Mouse (Mus musculus): ENCODE results near the gene Fgf18. TPM values are rescaled to one million over a fixed set of nuclear protein-coding genes. Genes with fewer than 3 reads are reported as not detected.

The Fgf18 gene
- polyA plus RNA-seq, 1 experiment from 2014 or later: 10.9 TPM

DNA sequence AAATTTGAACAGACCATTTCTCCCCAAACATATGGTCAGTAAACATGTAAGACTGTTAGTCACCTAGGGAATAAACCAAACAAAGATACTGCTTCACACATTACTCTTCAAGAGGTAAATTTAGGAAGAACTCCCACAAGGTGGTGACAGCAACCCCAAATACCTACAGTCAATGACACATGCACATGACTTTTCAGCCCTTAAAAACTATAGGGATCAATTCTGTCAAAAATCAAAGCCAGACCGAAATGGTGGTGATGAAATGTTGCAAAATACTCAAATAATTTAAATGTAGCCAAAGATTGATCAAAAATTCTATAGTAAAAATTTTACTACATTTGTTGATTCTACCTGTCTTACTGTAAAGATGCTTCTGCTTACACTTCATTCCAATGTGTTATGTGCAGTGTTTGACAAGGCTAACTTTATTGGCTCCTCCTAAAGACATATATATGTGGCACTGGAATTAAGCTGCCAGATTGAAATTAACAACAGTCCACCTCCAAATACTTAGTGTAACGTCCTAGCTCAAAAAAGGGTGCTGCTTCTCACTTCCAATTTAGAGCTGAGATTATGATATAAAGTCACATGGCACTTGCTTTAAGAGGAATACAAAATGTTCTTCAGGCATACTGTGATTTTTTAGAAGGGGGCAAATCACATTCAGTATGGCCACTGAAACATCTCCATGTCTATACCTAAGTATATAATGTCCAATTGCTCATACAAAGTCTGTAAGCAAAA, 10.4 kb upstream of the Fgf18 start:
- Histone ChIP-seq H3K27ac (ENCODE audit: low read depth) (no peak overlapping the region), H3K9me3 (ENCODE audit: low read depth, low read length) (no peaks in the 10 kb centered on the region), H3K36me3 (ENCODE audit: insufficient read depth) (peaks cover 86% of the 10 kb centered on the region), H3K9ac (no peak overlapping the region), H3K4me3 (ENCODE audit: low read depth, low read length) (no peak overlapping the region), H3K4me2 (no peak overlapping the region), H3K27me3 (ENCODE audit: insufficient read depth, low read length) (no peaks in the 10 kb centered on the region), H3K4me1 (ENCODE audit: insufficient read depth) (0 out of 2 replicates have a peak, but pooled peaks cover 5% of the 10 kb centered on the region)
- TF ChIP-seq CTCF (IDR thresholded peaks at IDR 0.05; ENCODE audit: low read depth): no peak
- DNase-seq (no peak), ATAC-seq (ENCODE audit: insufficient read depth) (no peak)
- WGBS: 67% methylated on average over 2 of the region's 2 CpGs

DNA sequence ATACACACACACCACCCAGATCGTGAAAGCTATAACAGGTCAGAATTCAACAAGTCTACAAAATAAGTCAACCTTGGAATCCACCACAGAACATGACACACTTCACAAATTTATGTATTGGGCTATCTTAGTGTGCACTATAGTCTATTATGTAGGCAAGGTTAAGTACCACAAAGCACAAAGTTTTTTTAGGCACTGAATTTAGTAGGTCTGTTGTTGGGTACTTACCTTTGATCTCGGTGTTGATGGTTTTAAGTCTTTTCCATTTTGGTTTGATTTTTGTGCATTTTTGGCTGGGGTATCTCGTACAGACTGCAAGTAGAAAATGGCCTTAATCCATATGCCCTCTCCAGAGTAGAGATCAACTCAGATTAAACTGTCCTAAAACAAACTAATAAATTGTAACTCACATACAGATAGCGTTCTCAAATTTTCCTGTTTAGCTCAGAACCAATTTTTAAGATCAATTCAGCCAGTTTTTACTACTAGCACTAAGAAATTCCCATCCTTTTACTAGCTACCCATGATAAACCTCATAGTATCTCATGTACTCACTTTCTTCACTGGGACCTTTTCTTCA, 9.3 kb upstream of the Fgf18 start:
- TF ChIP-seq CTCF (IDR thresholded peaks at IDR 0.05; ENCODE audit: low read depth): no peak
- Histone ChIP-seq H3K4me2 (no peak overlapping the region), H3K27me3 (ENCODE audit: insufficient read depth, low read length) (no peaks in the 10 kb centered on the region), H3K9me3 (ENCODE audit: low read depth, low read length) (no peaks in the 10 kb centered on the region), H3K4me3 (ENCODE audit: low read depth, low read length) (no peak overlapping the region), H3K9ac (no peak overlapping the region), H3K36me3 (ENCODE audit: insufficient read depth) (peaks cover 97% of the 10 kb centered on the region), H3K27ac (ENCODE audit: low read depth) (no peak overlapping the region), H3K4me1 (ENCODE audit: insufficient read depth) (0 out of 2 replicates have a peak, but pooled peaks cover 5% of the 10 kb centered on the region)
- 69% methylated on average over 4 of the region's 4 CpGs for WGBS
- DNase-seq (no peak), ATAC-seq (ENCODE audit: insufficient read depth) (no peak)

DNA sequence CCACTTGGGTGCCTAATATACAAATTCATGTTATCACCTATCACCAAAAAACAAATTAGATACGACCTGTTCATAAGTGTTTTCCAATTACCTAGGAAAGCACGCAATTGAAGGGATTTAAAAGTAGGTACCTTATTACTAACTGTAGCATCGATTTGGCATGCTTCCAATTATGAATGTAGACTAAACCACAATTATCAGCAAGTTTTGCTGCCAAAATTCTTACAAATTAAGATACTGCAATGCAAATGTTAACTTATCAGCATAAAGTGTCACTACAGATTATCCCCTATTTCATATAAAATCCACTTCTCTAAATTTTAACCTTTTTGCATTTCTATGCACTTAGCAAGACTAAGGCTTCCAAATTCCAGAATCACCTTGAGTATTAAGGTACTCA, 7.3 kb upstream of the Fgf18 start:
- TF ChIP-seq CTCF (IDR thresholded peaks at IDR 0.05; ENCODE audit: low read depth): no peak
- Histone ChIP-seq H3K9me3 (ENCODE audit: low read depth, low read length) (no peaks in the 10 kb centered on the region), H3K4me1 (ENCODE audit: insufficient read depth) (no peaks in the 10 kb centered on the region), H3K9ac (no peak overlapping the region), H3K4me3 (ENCODE audit: low read depth, low read length) (no peak overlapping the region), H3K27me3 (ENCODE audit: insufficient read depth, low read length) (no peaks in the 10 kb centered on the region), H3K4me2 (no peak overlapping the region), H3K36me3 (ENCODE audit: insufficient read depth) (peaks cover 96% of the 10 kb centered on the region), H3K27ac (ENCODE audit: low read depth) (no peak overlapping the region)
- 84% methylated on average over 3 of the region's 3 CpGs for WGBS
- peak; percentile 25 for DNase-seq
- no peak for ATAC-seq (ENCODE audit: insufficient read depth)

DNA sequence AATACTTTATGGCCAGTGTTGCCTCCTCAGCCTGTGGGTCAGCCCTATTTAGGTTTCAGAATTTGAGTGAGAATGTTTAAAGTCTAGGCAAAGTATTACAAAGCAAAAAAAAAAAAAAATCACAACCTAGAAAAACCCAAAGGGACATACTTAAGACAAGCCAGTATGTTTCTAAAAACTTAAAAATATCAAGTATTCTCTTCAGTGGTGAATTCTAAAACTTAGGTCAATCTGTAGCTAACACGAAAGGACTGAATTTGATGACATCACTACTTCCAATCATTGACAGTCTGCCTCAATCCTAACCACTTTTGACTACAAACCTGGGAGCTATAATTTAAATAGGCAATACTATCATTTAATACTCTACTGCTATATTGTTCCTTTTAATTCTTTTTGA, 5.8 kb upstream of the Fgf18 start:
- Histone ChIP-seq H3K9me3 (ENCODE audit: low read depth, low read length) (no peaks in the 10 kb centered on the region), H3K4me1 (ENCODE audit: insufficient read depth) (no peaks in the 10 kb centered on the region; the same call in 1 of the 2 replicates), H3K4me2 (no peak overlapping the region), H3K27ac (ENCODE audit: low read depth) (no peak overlapping the region), H3K27me3 (ENCODE audit: insufficient read depth, low read length) (no peaks in the 10 kb centered on the region), H3K9ac (no peak overlapping the region), H3K4me3 (ENCODE audit: low read depth, low read length) (no peak overlapping the region), H3K36me3 (ENCODE audit: insufficient read depth) (peaks cover 84% of the 10 kb centered on the region)
- 82% methylated on average over 1 of the region's 1 CpGs for WGBS
- no peak for DNase-seq
- no peak for TF ChIP-seq CTCF (IDR thresholded peaks at IDR 0.05; ENCODE audit: low read depth)
- no peak for ATAC-seq (ENCODE audit: insufficient read depth)

DNA sequence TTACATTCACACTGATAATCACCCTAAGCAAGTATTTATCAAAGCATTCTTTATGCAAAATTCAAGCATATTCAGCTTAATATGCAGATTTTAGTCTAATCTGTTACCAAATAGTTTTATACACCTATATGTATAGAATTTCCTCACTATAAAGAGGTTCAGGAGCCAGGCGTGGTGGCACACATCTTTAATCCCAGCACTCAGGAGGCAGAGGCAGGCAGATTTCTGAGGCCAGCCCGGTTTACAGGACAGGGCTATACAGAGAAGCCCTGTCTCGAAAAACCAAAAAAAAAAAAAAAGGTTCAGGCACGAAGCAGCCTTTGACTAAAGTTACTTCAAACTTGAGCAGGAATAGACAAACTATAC, 4.6 kb upstream of the Fgf18 start:
- Histone ChIP-seq H3K27ac (ENCODE audit: low read depth) (no peak overlapping the region), H3K9ac (no peak overlapping the region), H3K27me3 (ENCODE audit: insufficient read depth, low read length) (peaks cover 10% of the 10 kb centered on the region), H3K4me3 (ENCODE audit: low read depth, low read length) (no peak overlapping the region), H3K4me1 (ENCODE audit: insufficient read depth) (peaks cover 4% of the 10 kb centered on the region), H3K4me2 (no peak overlapping the region), H3K9me3 (ENCODE audit: low read depth, low read length) (no peaks in the 10 kb centered on the region), H3K36me3 (ENCODE audit: insufficient read depth) (peaks cover 73% of the 10 kb centered on the region)
- DNase-seq: no peak
- no peak for TF ChIP-seq CTCF (IDR thresholded peaks at IDR 0.05; ENCODE audit: low read depth)
- 73% methylated on average over 4 of the region's 4 CpGs for WGBS
- ATAC-seq (ENCODE audit: insufficient read depth): no peak

DNA sequence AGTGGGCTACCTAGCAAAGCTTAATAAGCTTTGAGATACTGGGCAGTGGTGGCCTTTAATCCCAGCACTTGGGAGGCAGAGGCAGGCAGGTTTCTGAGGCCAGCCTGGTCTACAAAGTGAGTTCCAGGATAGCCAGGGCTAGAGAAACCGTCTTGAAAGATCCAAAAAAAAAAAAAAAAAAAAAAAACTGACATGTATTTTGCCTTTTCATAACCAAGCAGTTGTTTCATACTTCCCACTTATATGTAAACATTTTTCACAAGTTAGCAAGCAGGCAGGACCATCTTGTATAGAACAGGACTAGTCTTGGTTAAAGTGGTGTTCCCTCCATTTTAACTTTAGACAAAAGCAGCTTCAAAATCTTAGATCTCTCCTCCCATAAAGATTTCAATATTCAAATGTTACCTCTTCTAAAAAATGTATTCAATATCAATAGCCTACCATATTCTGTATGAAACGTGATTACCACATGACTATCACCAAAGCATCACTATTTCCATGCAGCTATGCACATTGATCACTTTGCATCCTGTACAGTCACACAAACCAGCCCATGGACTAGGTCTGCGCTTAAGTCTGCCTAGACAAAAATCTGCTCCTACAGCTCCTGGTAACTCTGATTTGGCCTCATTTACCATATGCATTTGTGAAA, 4.1 kb upstream of the Fgf18 start:
- Histone ChIP-seq H3K4me1 (ENCODE audit: insufficient read depth) (peaks cover 8% of the 10 kb centered on the region), H3K27ac (ENCODE audit: low read depth) (no peak overlapping the region), H3K27me3 (ENCODE audit: insufficient read depth, low read length) (peaks cover 13% of the 10 kb centered on the region), H3K9me3 (ENCODE audit: low read depth, low read length) (no peaks in the 10 kb centered on the region), H3K9ac (no peak overlapping the region), H3K4me2 (no peak overlapping the region), H3K36me3 (ENCODE audit: insufficient read depth) (peaks cover 68% of the 10 kb centered on the region), H3K4me3 (ENCODE audit: low read depth, low read length) (no peak overlapping the region)
- no peak for TF ChIP-seq CTCF (IDR thresholded peaks at IDR 0.05; ENCODE audit: low read depth)
- WGBS: 68% methylated on average over 3 of the region's 3 CpGs
- ATAC-seq (ENCODE audit: insufficient read depth): no peak
- no peak for DNase-seq

DNA sequence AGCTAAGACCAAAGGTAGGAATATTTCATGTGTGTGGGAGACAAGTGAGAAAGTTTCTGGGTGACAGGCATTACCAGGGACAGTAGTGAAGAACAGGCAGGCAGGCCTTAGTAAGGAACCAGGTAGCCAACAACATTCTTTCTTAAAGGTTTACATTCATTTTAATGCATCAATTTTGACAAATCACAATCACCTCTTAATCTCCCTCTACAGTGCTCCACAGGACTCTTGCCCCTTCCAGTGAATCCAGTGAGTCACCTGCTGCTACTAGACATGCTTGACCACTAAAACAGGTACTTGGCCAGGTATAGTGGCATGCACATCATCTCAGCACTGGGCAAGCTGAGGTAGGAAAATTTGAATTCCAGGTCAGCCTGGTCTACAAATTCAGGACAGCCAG, 3.2 kb upstream of the Fgf18 start:
- no peak overlapping the region for H3K9ac ChIP-seq
- peaks cover 60% of the 10 kb centered on the region for H3K36me3 ChIP-seq (ENCODE audit: insufficient read depth)
- no peak overlapping the region for H3K4me3 ChIP-seq (ENCODE audit: low read depth, low read length)
- H3K27me3 ChIP-seq (ENCODE audit: insufficient read depth, low read length): peaks cover 16% of the 10 kb centered on the region
- H3K27ac ChIP-seq (ENCODE audit: low read depth): no peak overlapping the region
- DNase-seq: no peak
- TF ChIP-seq CTCF (IDR thresholded peaks at IDR 0.05; ENCODE audit: low read depth): no peak
- no peak overlapping the region for H3K4me2 ChIP-seq
- no peaks in the 10 kb centered on the region for H3K9me3 ChIP-seq (ENCODE audit: low read depth, low read length)
- H3K4me1 ChIP-seq (ENCODE audit: insufficient read depth): peaks cover 13% of the 10 kb centered on the region
- ATAC-seq (ENCODE audit: insufficient read depth): no peak

Measured in lung, embryonic 14.5 days (tissue).